ENCODE assay signal across 18 mouse cellular contexts in genomic region chr19:14590154-14590553, GRCm38 (mm10). TPM values are rescaled to one million over a fixed set of nuclear protein-coding genes. Genes with fewer than 3 reads are reported as not detected.
DNase-seq lines count a peak whose midpoint lies in the region; ATAC-seq lines count a peak whose summit lies in the region.
"Had no signal": no experiment of that assay in that cellular context is flagged by ENCODE, and none has a peak within 500 bp of the region (broad histone marks: within the 10 kb centered on the region; RNA-seq: fewer than 3 reads in every experiment).

No protein-coding gene starts in this region.

- H3K9ac ChIP-seq in forebrain, embryonic 16.5 days (replicated peaks; ENCODE audit: low read depth, low read length) = 0 out of 2 replicates have a peak overlapping the region, but pooled peaks have one; percentile 22
- H3K9ac ChIP-seq in midbrain, embryonic 13.5 days (replicated peaks) = no peak overlapping the region
- H3K9ac ChIP-seq: heart, embryonic 13.5 days; limb, embryonic 12.5 days; liver, embryonic 13.5 days; lung, embryonic 15.5 days had no signal

- H3K36me3 ChIP-seq in forebrain, embryonic 16.5 days (ENCODE audit: control insufficient read depth, insufficient read depth) = 0 out of 2 replicates have a peak, but pooled peaks cover 2% of the 10 kb centered on the region
- no peaks in the 10 kb centered on the region for H3K36me3 ChIP-seq in midbrain, embryonic 13.5 days

- H3K9me3 ChIP-seq in forebrain, embryonic 16.5 days (ENCODE audit: control insufficient read depth, low read length) = no peaks in the 10 kb centered on the region
- no peaks in the 10 kb centered on the region for H3K9me3 ChIP-seq in midbrain, embryonic 13.5 days
- H3K9me3 ChIP-seq: heart, embryonic 13.5 days; limb, embryonic 12.5 days; liver, embryonic 13.5 days; lung, embryonic 15.5 days had no signal

- H3K4me3 ChIP-seq in forebrain, embryonic 16.5 days (replicated peaks; ENCODE audit: low read length) = peak overlapping the region; percentile 22
- H3K4me3 ChIP-seq in midbrain, embryonic 13.5 days (replicated peaks) = 0 out of 2 replicates have a peak overlapping the region, but pooled peaks have one; percentile 13
- H3K4me3 ChIP-seq: gastrocnemius, adult 2 months; heart, embryonic 13.5 days; limb, embryonic 12.5 days; liver, embryonic 13.5 days; lung, embryonic 15.5 days had no signal

- ATAC-seq in forebrain, embryonic 16.5 days = no peak
- no peak for ATAC-seq in midbrain, embryonic 13.5 days
- ATAC-seq in frontal cortex, adult (ENCODE audit: low TSS enrichment) = no peak
- ATAC-seq: intestine, embryonic 16.5 days had no signal

- 26% methylated on average over 7 of the region's 7 CpGs for WGBS in forebrain, embryonic 16.5 days
- 36% methylated on average over 7 of the region's 7 CpGs for WGBS in midbrain, embryonic 13.5 days

- H3K4me2 ChIP-seq in forebrain, embryonic 16.5 days (ENCODE audit: low read length) = peak overlapping the region; percentile 35
- peak overlapping the region; percentile 37 for H3K4me2 ChIP-seq in midbrain, embryonic 13.5 days (replicated peaks)
- H3K4me2 ChIP-seq: heart, embryonic 13.5 days; limb, embryonic 12.5 days; liver, embryonic 13.5 days; lung, embryonic 15.5 days had no signal

- no peak overlapping the region for H3K27ac ChIP-seq in forebrain, embryonic 16.5 days (ENCODE audit: low read length)
- H3K27ac ChIP-seq in midbrain, embryonic 13.5 days = no peak overlapping the region
- H3K27ac ChIP-seq: gastrocnemius, adult 2 months; heart, embryonic 13.5 days; kidney, postnatal 0 days; limb, embryonic 12.5 days; liver, embryonic 13.5 days; lung, embryonic 15.5 days had no signal

- peak; percentile 40 for DNase-seq in kidney, adult 9 months
- no peak for DNase-seq in kidney, postnatal 25 days
- DNase-seq in retina, postnatal 1 day = peak; percentile 31
- DNase-seq in c-Kit-positive CD71-positive TER-119-positive erythroid progenitor cells, embryonic 14.5 days (ENCODE audit: low spot score) = no peak
- DNase-seq: adrenal gland, postnatal 25 days; cerebellum, adult 9-11 months; gastrocnemius, adult 2 months; heart, postnatal 36 days; liver, embryonic 13.5 days; thymus, postnatal 14 days had no signal

- H3K27me3 ChIP-seq in forebrain, embryonic 16.5 days (replicated peaks; ENCODE audit: control insufficient read depth, insufficient read depth, low read length) = no peaks in the 10 kb centered on the region
- H3K27me3 ChIP-seq in midbrain, embryonic 13.5 days = peaks cover 12% of the 10 kb centered on the region; the same call in 1 of the 2 replicates
- H3K27me3 ChIP-seq: heart, embryonic 13.5 days; limb, embryonic 12.5 days; liver, embryonic 13.5 days; lung, embryonic 15.5 days had no signal

- H3K4me1 ChIP-seq in forebrain, embryonic 16.5 days (replicated peaks; ENCODE audit: control insufficient read depth, insufficient read depth, low read length) = peaks cover 28% of the 10 kb centered on the region
- peaks cover 72% of the 10 kb centered on the region for H3K4me1 ChIP-seq in midbrain, embryonic 13.5 days (replicated peaks)

RNA-seq across cellular contexts. Expression of gene Tle4, which starts 7.7 kb away (rescaled TPM):
- 39.8 and 40.9 TPM in 2 replicates for polyA plus RNA-seq in forebrain, embryonic 16.5 days (2015; fragmentation: Nextera tagmentation; extraction: Ambion mirVana)
- 35.4 and 36.1 TPM in 2 replicates for polyA plus RNA-seq in midbrain, embryonic 13.5 days (2015; fragmentation: Nextera tagmentation; extraction: Ambion mirVana)

Comparison
In these comparisons a context has a peak if more than half of its experiments do, and no peak if none do; other contexts are left out.
1. DNase-seq: peak in kidney, adult 9 months (single experiment) and retina, postnatal 1 day (single experiment); none in kidney, postnatal 25 days (0 of 2) and c-Kit-positive CD71-positive TER-119-positive erythroid progenitor cells, embryonic 14.5 days (single experiment).